Mouse (Mus musculus): ENCODE results near the gene Il22ra2.

The Il22ra2 gene

DNA sequence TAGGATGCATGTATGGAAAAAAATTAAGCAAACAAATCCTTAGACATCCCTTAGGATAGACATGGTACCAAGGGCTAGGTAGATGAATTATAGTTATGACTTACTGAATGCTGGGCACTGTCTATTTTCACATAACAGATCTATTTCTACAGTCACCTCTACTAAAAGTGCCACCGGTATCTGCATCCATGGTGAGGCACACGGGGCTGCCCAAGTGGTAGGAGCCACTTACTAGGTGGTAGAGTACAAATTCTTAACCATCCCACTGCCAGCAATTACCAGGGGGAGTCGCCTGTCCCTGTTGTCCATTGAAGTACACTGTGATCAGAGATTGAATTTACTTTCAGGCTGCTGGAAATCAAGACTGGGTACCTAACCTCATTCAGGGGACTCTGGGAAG is 28.5 kb upstream of the Il22ra2 start:
- TF ChIP-seq GATA4 (IDR thresholded peaks at IDR 0.05; ENCODE audit: insufficient replicate concordance, low read length) = no peak

DNA sequence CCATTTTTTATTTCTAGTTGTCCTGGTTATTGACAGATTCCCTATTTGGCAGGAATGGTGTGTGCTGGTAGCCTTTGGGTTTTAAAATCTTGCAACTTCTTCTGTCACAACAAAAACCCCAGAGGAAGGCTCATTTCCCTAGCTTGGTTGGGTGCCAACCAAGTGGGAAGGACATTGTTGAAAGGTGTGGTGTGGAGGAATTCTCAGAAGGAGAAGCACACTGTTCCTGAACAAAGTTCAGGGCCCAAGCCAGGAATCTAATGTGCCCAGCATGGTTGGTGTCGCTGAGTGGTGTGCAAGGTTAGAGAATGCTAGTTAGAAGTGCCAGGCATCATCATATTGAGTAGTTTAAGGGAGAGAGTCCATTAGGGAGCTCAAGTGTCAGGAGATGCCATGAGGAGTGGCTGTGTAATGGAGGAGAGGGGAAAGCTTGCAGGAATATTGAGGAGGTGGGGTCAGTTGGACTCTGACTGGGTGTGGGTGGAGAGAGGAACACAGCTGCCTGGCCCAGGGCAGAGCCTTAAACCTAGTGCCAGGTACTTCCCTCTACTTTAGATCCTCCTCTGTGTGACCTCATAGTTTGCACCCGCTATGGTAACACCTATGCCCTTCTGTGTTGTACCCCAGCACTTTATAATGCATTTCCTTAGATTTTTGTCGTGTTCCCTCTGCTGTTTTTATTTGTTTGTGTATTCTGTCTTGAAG is 27.4 kb upstream of the Il22ra2 start:
- no peak for TF ChIP-seq GATA4 (IDR thresholded peaks at IDR 0.05; ENCODE audit: insufficient replicate concordance, low read length)

DNA sequence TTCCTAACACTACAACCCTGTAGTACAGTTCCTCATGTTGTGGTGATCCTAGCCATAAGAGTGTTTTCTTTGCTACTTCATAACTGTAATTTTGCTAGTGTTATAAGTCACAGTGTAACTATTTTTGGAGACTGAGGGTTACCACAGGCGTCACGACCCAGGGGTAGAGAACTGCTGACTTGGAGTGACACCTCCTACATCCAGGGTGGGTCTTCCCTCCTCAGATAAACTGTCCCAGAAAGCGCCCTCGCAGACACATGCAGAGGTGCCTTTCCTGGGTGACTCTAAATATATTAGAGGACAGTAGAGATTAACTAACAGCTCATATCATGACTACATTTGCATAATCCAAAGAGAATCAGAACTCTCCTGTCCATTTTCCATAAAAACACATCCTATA is 24.9 kb upstream of the Il22ra2 start:
- TF ChIP-seq GATA4 (IDR thresholded peaks at IDR 0.05; ENCODE audit: insufficient replicate concordance, low read length) = no peak

DNA sequence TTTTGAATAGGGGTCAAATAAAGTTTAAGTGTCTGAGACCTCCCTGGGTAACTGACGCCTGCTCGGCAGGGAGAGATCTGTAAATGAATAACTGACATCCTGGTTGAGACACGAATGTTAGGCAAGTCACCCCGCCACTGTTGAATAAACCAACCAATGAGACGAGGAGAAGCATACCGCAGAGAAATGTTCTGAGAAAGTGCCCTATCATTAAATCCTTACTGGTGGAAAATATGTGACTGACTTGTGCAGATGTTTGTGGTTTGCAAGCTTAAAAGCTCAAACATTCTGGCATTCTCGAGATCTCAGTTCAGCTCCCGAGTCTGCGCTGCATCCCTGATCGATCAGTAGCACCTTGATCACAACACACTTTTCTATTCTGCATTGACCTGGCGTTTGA is 23.7 kb upstream of the Il22ra2 start:
- TF ChIP-seq GATA4 (IDR thresholded peaks at IDR 0.05; ENCODE audit: insufficient replicate concordance, low read length) = no peak

DNA sequence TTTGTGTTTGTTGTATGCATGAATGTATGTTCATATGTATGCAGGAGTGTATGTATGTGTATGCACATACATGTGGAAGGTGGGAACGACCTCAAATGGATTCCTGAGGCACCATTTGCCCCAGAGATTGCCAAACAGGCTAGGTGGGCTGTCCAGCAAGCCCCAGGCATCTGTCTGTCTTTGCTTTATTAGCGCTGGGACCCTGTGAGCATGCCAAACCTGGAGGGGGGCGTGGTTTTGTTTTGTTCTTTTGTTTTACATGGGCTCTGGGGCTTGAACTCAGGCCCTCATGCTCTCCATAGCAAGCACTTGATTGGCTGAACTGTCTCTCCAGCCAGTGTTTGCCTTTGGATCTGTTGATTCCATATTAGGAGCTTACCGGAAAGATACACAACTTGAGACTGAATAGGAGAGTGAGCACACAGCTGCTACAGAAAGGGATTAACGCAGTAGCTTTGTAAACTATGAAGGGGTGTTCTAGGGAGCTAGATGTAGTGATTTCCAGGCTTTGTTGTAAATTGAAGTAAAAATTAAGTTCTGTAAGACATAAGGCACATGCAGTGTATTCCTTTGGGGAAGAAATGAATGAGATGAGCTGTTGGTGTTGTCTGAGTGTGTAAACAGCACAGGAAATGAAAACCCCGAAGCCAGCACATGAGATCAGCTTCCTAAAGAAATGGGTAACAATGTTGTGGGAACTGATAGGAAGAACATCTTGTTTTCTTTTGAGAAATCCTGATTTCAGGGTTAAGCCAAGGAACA is 22.3 kb upstream of the Il22ra2 start:
- no peak for TF ChIP-seq GATA4 (IDR thresholded peaks at IDR 0.05; ENCODE audit: insufficient replicate concordance, low read length)

DNA sequence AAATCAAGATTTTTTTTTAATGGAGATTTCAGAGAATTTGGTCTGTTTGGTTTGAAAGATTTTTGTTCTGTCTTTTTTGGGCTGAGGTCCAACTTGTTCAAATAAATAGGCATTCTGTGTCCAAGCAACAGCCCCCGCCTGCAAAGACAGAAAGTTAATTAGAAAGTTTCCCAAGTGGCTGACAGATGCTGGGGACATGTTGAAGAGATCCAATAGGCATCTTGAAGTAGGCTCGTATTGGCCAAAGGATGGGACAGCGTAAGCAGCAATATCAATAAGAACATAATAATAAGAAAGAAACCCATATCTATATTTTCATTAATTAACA is 21.7 kb upstream of the Il22ra2 start:
- no peak for TF ChIP-seq GATA4 (IDR thresholded peaks at IDR 0.05; ENCODE audit: insufficient replicate concordance, low read length)

DNA sequence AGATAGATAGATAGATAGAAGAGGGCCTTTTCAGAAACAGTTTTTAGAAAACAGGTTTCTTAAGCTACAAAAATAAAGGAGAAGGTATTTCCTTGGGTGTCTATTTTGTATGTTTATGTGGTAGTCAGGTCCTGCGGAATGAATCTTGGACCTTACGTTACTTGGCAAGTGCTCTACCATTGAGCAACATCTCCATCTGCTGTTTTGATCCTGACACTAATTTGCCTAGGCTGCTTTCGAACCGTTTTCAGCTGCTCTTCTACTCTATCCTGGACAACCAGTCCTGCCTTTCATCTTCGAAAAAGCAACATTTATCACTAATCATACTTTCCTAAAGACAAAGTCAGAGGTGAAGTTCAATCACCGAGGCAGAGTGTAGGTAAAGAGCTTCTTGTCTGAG is 18.6 kb upstream of the Il22ra2 start:
- no peak for TF ChIP-seq GATA4 (IDR thresholded peaks at IDR 0.05; ENCODE audit: insufficient replicate concordance, low read length)

DNA sequence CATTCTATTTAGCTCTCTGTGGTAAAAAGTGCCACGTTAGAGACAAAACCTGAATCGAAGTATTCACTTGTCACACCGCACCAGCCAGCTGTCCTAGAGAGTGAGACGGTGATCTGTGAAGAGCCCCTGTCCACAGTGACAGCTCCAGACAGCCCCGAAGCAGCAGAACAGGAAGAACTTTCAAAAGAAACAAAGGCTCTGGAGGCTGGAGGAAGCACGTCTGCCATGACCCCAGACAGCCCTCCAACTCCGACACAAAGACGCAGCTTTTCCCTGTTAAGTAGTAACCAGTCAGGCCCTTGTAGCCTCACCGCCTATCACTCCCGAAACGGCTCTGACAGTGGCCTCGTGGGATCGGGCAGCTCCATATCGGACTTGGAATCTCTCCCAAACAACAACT is 12.7 kb upstream of the Il22ra2 start:
- TF ChIP-seq GATA4 (IDR thresholded peaks at IDR 0.05; ENCODE audit: insufficient replicate concordance, low read length) = no peak

DNA sequence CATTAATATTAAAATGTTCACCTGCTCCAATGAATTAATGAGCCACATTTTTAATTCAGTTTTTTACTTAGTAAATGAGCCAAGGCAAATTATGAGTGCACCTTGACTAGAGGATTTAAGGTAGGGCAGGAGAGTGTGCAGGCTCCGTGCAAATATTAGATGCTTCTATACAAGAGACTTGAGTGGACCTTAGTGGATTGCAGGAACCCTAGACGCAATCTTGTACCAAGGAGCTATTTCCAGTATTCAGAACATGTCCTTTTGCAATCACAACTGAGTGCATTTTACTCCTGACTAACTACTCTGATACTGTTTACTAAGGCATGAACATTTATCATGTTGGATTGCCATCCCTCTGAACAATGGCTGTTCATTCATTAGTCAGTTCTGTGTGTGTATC is 10.2 kb upstream of the Il22ra2 start:
- no peak for TF ChIP-seq GATA4 (IDR thresholded peaks at IDR 0.05; ENCODE audit: insufficient replicate concordance, low read length)

DNA sequence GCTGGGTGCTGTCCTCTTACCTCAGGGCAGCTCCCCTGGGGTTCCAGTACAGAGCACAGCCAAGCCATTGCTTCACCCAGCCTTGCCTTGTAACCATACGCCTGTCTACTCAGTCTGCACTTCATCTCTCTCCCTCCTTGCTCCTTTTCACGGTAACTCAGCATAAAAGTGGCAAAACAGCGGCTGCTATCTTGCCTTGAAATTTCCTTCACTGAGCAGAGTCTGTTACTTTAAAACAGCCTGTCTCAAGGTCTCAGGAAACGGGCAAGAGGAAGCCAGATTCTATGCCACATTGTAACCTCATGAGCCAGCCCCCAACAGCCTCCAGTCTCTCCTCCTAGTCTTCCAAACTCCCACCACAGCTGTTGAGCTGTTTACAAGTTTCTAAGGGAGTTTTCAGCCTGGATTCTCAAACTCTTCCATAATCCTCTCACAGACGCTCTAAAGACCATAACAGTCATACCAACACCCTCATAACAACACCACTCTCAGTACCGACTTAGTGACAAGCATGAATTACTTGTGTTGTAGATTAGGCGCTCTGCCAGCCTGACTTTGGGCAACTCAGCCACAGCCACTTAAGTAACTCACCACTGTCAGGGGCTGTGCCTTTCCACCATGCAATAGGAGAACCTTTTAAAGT is 8.6 kb upstream of the Il22ra2 start:
- no peak for TF ChIP-seq GATA4 (IDR thresholded peaks at IDR 0.05; ENCODE audit: insufficient replicate concordance, low read length)

DNA sequence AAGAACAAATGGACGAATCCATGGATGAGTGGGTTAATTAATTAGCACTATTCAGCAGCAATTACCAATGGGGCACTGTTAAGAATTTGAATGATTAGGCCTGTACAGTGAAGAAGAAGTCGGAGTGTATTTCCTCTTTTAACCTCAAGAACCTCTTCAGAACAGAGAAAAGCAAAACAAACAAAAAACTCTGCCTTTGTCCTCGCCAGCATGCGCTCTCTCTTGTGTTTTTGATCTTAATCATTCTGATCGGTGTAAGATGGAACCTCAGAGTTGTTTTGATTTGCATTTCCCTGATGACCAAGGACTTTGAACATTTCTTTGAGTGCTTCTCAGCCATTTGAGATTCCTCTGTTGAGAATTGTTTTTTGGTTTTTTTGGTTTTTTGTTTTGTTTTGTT is 2.1 kb upstream of the Il22ra2 start:
- no peak for TF ChIP-seq GATA4 (IDR thresholded peaks at IDR 0.05; ENCODE audit: insufficient replicate concordance, low read length)

DNA sequence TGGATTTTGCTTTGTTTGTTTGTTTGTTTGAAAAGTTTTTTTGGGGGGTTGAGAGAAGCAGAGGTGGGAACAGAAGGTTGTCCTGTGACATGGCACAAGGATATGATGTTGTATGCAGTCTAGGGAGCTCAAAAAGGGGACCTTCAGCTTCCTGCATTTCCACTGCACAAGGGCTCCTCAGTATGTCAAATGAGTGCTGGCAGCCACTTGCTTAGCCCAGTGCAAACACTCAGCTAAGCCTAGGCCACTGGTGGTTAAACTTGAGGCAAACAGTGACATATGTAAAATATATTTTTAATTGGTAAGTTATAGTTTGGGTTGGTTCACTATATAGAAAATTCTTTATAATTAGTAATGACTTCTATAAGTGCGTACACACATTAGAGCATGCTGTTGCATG is 2.8 kb downstream of the Il22ra2 start:
- TF ChIP-seq GATA4 (IDR thresholded peaks at IDR 0.05; ENCODE audit: insufficient replicate concordance, low read length) = no peak

DNA sequence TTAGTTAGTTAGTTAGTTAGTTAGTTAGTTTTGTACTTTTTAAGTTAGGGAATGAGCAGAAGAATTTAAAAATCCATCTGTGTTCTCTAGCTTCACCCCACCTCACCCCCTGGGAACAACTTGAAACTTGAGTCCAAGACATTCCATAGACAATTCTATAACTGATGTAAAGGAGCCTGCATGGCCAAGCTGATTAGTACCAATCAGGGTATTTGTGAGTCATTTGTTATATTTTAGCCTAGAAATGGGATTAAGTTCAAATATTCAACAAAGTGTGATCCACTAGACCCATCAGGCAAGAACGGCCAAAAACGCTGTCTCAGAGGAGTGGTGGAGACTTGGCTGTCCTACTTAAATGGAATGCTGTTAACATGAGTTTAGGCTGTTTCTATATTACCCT is 5.5 kb downstream of the Il22ra2 start:
- no peak for TF ChIP-seq GATA4 (IDR thresholded peaks at IDR 0.05; ENCODE audit: insufficient replicate concordance, low read length)

DNA sequence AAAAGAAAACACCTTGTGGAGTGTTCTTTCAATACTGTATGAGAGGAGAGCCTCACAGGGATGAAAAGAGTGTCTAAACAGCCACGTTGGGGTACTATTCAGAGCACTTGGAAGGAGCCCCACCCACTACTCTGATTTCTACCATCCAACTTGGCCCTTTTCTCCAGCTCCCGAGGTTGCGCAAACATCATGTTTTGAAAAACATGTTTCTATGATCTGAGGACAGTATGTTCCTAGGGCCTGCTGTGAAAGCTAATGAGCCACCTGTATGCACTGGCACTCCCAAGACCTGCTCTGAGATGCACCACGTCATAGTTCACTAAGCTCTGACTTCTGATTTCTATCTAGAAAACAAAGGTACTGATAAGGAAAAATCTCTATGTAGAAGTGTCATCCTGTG is 6.0 kb downstream of the Il22ra2 start:
- TF ChIP-seq GATA4 (IDR thresholded peaks at IDR 0.05; ENCODE audit: insufficient replicate concordance, low read length) = no peak

DNA sequence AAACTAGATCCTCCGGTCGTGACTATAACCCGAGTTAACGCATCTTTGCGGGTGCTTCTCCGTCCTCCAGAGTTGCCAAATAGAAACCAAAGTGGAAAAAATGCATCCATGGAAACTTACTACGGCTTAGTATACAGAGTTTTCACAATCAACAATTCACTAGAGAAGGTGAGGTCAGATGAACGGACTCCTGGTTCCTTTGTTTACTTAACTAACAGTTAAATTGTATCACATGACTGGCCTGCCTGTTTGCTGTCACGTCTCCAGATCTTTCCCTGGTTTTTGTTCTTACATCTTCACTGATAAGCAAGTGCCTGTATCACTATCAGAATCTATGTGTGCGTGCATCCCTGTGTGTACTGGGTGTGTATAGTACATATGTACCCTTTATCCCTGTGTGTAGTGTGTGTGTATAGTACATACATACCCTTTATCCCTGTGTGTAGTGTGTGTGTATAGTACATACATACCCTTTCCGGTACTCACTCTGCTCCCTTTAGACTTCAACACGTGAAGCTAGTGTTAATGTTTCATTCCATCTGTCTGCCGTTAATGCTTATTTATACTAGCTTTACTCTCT is 9.9 kb downstream of the Il22ra2 start:
- TF ChIP-seq GATA4 (IDR thresholded peaks at IDR 0.05; ENCODE audit: insufficient replicate concordance, low read length) = no peak

DNA sequence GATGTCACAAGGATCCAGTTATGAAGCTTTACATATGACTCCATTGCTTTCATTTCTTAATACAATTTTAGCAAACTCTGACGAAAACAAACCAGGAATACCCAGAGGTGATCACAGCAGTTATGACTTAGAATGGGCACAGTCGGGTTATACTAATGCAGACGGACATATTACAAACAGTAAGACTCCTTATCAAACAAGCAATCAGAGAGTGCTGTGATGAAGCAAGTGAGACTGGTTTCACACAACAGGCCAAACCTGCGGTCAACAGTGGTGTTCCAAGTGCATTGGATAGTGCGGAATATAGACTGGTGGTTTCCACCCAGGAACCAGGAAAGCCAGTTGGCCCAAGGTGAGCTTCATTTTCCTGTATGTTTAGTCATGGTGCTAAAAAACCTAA is 17.1 kb downstream of the Il22ra2 start:
- no peak for TF ChIP-seq GATA4 (IDR thresholded peaks at IDR 0.05; ENCODE audit: insufficient replicate concordance, low read length)

All from liver, adult (tissue).